16 mouse cellular contexts compared by ENCODE assay signal in genomic region chr12:78777916-78778315, GRCm38 (mm10). TPM values are rescaled to one million over a fixed set of nuclear protein-coding genes. Genes with fewer than 3 reads are reported as not detected.
DNase-seq lines count a peak whose midpoint lies in the region; ATAC-seq and TF ChIP-seq lines count a peak whose summit lies in the region.
"Had no signal": no experiment of that assay in that cellular context is flagged by ENCODE, and none has a peak within 500 bp of the region (broad histone marks: within the 10 kb centered on the region; RNA-seq: fewer than 3 reads in every experiment).

No protein-coding gene starts in this region.

- peak; percentile 19 for DNase-seq in hindbrain, embryonic 11.5 days (ENCODE audit: low spot score)
- DNase-seq in hindbrain, embryonic 10.5 days (ENCODE audit: low spot score), result no peak
- no peak for DNase-seq in CH12.LX (ENCODE audit: extremely low read depth)
- DNase-seq in embryo, embryonic 9.5 days (ENCODE audit: extremely low spot score), result peak; percentile 13
- DNase-seq in heart, adult 9 months (ENCODE audit: low spot score in 2 of 2), result no peak
- DNase-seq in urinary bladder, postnatal 25 days (ENCODE audit: low spot score), result no peak
- DNase-seq in left cerebral cortex, adult 8-10 months (ENCODE audit: low spot score in 2 of 2), result no peak
- DNase-seq: cerebellum, adult 9-10 months; heart, adult 11 months; right cerebral cortex, postnatal 14 days; thymus, adult 2 months had no signal

- no peak for TF ChIP-seq CTCF in CH12.LX (conservative IDR thresholded peaks at IDR 0.05 in 1 of 2, IDR thresholded peaks at IDR 0.05 in 1 of 2; ENCODE audit: low read depth in 2 of 2, low read length in 2 of 2)

- dilution Hi-C loops in CH12.LX (cut with MboI; ENCODE audit: extremely low pct_ligation_motif_present, extremely low pct_unique_long_range_greater_than_20kb, low sequenced_read_pairs), result no loop called here

- no peak for TF ChIP-seq EP300 in CH12.LX (IDR thresholded peaks at IDR 0.05; ENCODE audit: low read length)

- H3K4me3 ChIP-seq in hindbrain, embryonic 11.5 days (ENCODE audit: low read depth, low read length), result no peak overlapping the region
- no peak overlapping the region for H3K4me3 ChIP-seq in hindbrain, embryonic 10.5 days
- no peak overlapping the region for H3K4me3 ChIP-seq in CH12.LX (replicated peaks in 1 of 3; ENCODE audit: low read depth in 2 of 3, low read length in 2 of 3, poor library complexity in 1 of 3)
- H3K4me3 ChIP-seq in hindbrain, embryonic 16.5 days (ENCODE audit: low read length), result no peak overlapping the region
- H3K4me3 ChIP-seq: intestine, embryonic 15.5 days; layer of hippocampus, adult 2 months had no signal

- ATAC-seq in hindbrain, embryonic 11.5 days (ENCODE audit: low FRiP score), result peak; percentile 83
- ATAC-seq in hindbrain, embryonic 16.5 days, result peak; percentile 52

- H3K27me3 ChIP-seq in hindbrain, embryonic 11.5 days (ENCODE audit: control insufficient read depth, insufficient read depth, low read length), result no peaks in the 10 kb centered on the region
- no peaks in the 10 kb centered on the region for H3K27me3 ChIP-seq in hindbrain, embryonic 10.5 days (ENCODE audit: insufficient read depth, poor library complexity, severe bottlenecking)
- H3K27me3 ChIP-seq in CH12.LX (replicated peaks), result no peaks in the 10 kb centered on the region
- H3K27me3 ChIP-seq in hindbrain, embryonic 16.5 days (replicated peaks; ENCODE audit: control insufficient read depth, insufficient read depth, low read length), result no peaks in the 10 kb centered on the region
- H3K27me3 ChIP-seq: intestine, embryonic 15.5 days had no signal

- no peaks in the 10 kb centered on the region for H3K36me3 ChIP-seq in hindbrain, embryonic 11.5 days (ENCODE audit: control insufficient read depth, insufficient read depth, low read length)
- H3K36me3 ChIP-seq in hindbrain, embryonic 10.5 days, result 0 out of 2 replicates have a peak, but pooled peaks cover 8% of the 10 kb centered on the region
- peaks cover 0 to 4% of the 10 kb centered on the region in 2 experiments for H3K36me3 ChIP-seq in CH12.LX (replicated peaks in 1 of 2; ENCODE audit: control insufficient read depth in 1 of 2, insufficient read depth in 1 of 2, low read length in 1 of 2)
- no peaks in the 10 kb centered on the region for H3K36me3 ChIP-seq in hindbrain, embryonic 16.5 days (ENCODE audit: control insufficient read depth, insufficient read depth, low read length)
- H3K36me3 ChIP-seq: intestine, embryonic 15.5 days had no signal

- H3K9me3 ChIP-seq in hindbrain, embryonic 11.5 days (ENCODE audit: control insufficient read depth, low read length), result no peaks in the 10 kb centered on the region
- H3K9me3 ChIP-seq in hindbrain, embryonic 10.5 days, result no peaks in the 10 kb centered on the region
- no peaks in the 10 kb centered on the region for H3K9me3 ChIP-seq in CH12.LX (replicated peaks; ENCODE audit: low read length)
- no peaks in the 10 kb centered on the region for H3K9me3 ChIP-seq in hindbrain, embryonic 16.5 days (ENCODE audit: control insufficient read depth, low read length)
- H3K9me3 ChIP-seq: G1E; intestine, embryonic 15.5 days had no signal

- WGBS in hindbrain, embryonic 11.5 days, result 23% methylated on average over 2 of the region's 2 CpGs
- 17% methylated on average over 2 of the region's 2 CpGs for WGBS in hindbrain, embryonic 10.5 days
- 10% methylated on average over 2 of the region's 2 CpGs for WGBS in hindbrain, embryonic 16.5 days

- in situ Hi-C loops in CH12.LX (cut with MboI; ENCODE audit: low pct_ligation_motif_present, low pct_unique_long_range_greater_than_20kb, low sequenced_read_pairs), result no loop called here

- no peak overlapping the region for H3K9ac ChIP-seq in hindbrain, embryonic 11.5 days (ENCODE audit: low read depth, low read length)
- no peak overlapping the region for H3K9ac ChIP-seq in CH12.LX (ENCODE audit: insufficient read depth, low read depth)
- no peak overlapping the region for H3K9ac ChIP-seq in hindbrain, embryonic 16.5 days (ENCODE audit: low read depth, low read length)
- H3K9ac ChIP-seq: intestine, embryonic 15.5 days; liver, embryonic 14.5 days had no signal

- no peak for TF ChIP-seq POLR2A in CH12.LX (IDR thresholded peaks at IDR 0.05; ENCODE audit: low read depth, low read length)

- no peaks in the 10 kb centered on the region for H3K4me1 ChIP-seq in hindbrain, embryonic 11.5 days (replicated peaks; ENCODE audit: control insufficient read depth, insufficient read depth, low read length)
- peaks cover 30% of the 10 kb centered on the region for H3K4me1 ChIP-seq in hindbrain, embryonic 10.5 days (replicated peaks)
- H3K4me1 ChIP-seq in CH12.LX (ENCODE audit: control insufficient read depth in 1 of 2, insufficient read depth in 2 of 2), result no peaks in the 10 kb centered on the region
- no peaks in the 10 kb centered on the region for H3K4me1 ChIP-seq in hindbrain, embryonic 16.5 days (ENCODE audit: control insufficient read depth, insufficient read depth, low read depth, low read length)

- no peak for TF ChIP-seq RAD21 in CH12.LX (IDR thresholded peaks at IDR 0.05; ENCODE audit: low read depth, low read length)

- no peak overlapping the region for H3K27ac ChIP-seq in hindbrain, embryonic 11.5 days (ENCODE audit: low read depth, low read length)
- no peak overlapping the region for H3K27ac ChIP-seq in hindbrain, embryonic 10.5 days
- no peak overlapping the region for H3K27ac ChIP-seq in CH12.LX (ENCODE audit: insufficient read depth, low read depth)
- H3K27ac ChIP-seq in hindbrain, embryonic 16.5 days (ENCODE audit: low read depth, low read length), result no peak overlapping the region
- H3K27ac ChIP-seq: intestine, embryonic 15.5 days; layer of hippocampus, adult 2 months; liver, embryonic 14.5 days had no signal

- H3K79me2 ChIP-seq in CH12.LX (replicated peaks; ENCODE audit: control insufficient read depth, extremely low read depth, insufficient read depth, poor library complexity, severe bottlenecking), result 0 out of 2 replicates have a peak, but pooled peaks cover 2% of the 10 kb centered on the region

- H3K4me2 ChIP-seq in hindbrain, embryonic 11.5 days (replicated peaks; ENCODE audit: low read depth, low read length), result no peak overlapping the region
- 0 out of 2 replicates have a peak overlapping the region, but pooled peaks have one; percentile 29 for H3K4me2 ChIP-seq in CH12.LX (ENCODE audit: insufficient read depth, low read depth, poor library complexity, severe bottlenecking)
- peak overlapping the region; percentile 13 for H3K4me2 ChIP-seq in hindbrain, embryonic 16.5 days (ENCODE audit: low read length)
- H3K4me2 ChIP-seq: intestine, embryonic 15.5 days had no signal

TF ChIP-seq in CH12.LX, 34 proteins besides CTCF, POLR2A, EP300 and RAD21:
- TF ChIP-seq SMC3 (IDR thresholded peaks at IDR 0.05; ENCODE audit: low read depth, low read length), result no peak
- no peak for TF ChIP-seq MAX (IDR thresholded peaks at IDR 0.05; ENCODE audit: low read length)
- no peak for TF ChIP-seq TCF12 (IDR thresholded peaks at IDR 0.05; ENCODE audit: low read depth, low read length)
- no peak for TF ChIP-seq ZMIZ1 (IDR thresholded peaks at IDR 0.05; ENCODE audit: low read depth, low read length)
- no peak for TF ChIP-seq ZC3H11A (IDR thresholded peaks at IDR 0.05; ENCODE audit: low read depth, low read length)
- no peak for TF ChIP-seq MXI1 (IDR thresholded peaks at IDR 0.05; ENCODE audit: low read depth, low read length)
- no peak for TF ChIP-seq ZNF384 (IDR thresholded peaks at IDR 0.05; ENCODE audit: low read depth, low read length)
- no peak for TF ChIP-seq NRF1 (IDR thresholded peaks at IDR 0.05; ENCODE audit: low read depth, low read length)
- no peak for TF ChIP-seq CHD2 (IDR thresholded peaks at IDR 0.05; ENCODE audit: low read length)
- TF ChIP-seq SIN3A (IDR thresholded peaks at IDR 0.05; ENCODE audit: low read length), result no peak
- no peak for TF ChIP-seq JUN (IDR thresholded peaks at IDR 0.05; ENCODE audit: insufficient read depth, low read depth, low read length)
- TF ChIP-seq ELF1 (IDR thresholded peaks at IDR 0.05; ENCODE audit: low read depth, low read length), result no peak
- TF ChIP-seq MYC (IDR thresholded peaks at IDR 0.05; ENCODE audit: low read depth, low read length), result no peak
- TF ChIP-seq ZKSCAN1 (IDR thresholded peaks at IDR 0.05; ENCODE audit: borderline replicate concordance, low read depth, low read length), result no peak
- TF ChIP-seq MAZ (IDR thresholded peaks at IDR 0.05; ENCODE audit: low read depth, low read length), result no peak
- TF ChIP-seq POLR2AphosphoS2 (IDR thresholded peaks at IDR 0.05; ENCODE audit: low read depth, low read length), result no peak
- TF ChIP-seq USF2 (conservative IDR thresholded peaks at IDR 0.05; ENCODE audit: low read depth, low read length), result no peak
- TF ChIP-seq HCFC1 (IDR thresholded peaks at IDR 0.05; ENCODE audit: low read depth, low read length), result no peak
- TF ChIP-seq NELFE (IDR thresholded peaks at IDR 0.05; ENCODE audit: low read depth, low read length), result no peak

RNA-seq across cellular contexts. Expression of gene Mpp5, which starts 29.2 kb away (rescaled TPM):
- 26.9 and 32.3 TPM in 2 replicates for polyA plus RNA-seq in hindbrain, embryonic 11.5 days (2014; fragmentation: Nextera tagmentation; extraction: Ambion mirVana)
- polyA plus RNA-seq in hindbrain, embryonic 10.5 days (2016; fragmentation: Nextera tagmentation; extraction: Ambion mirVana), result 15.4 and 29.7 TPM in 2 replicates
- total RNA-seq in CH12.LX (2012; rRNA removed) (9.9 and 10.3 TPM in 2 replicates), CH12.LX (2014; rRNA removed) (14.2 and 17.1 TPM in 2 replicates)
- 11.0 and 13.6 TPM in 2 replicates for polyA plus RNA-seq in CH12.LX (2012; ENCODE audit: insufficient read length, low read depth)
- polyA plus RNA-seq in hindbrain, embryonic 16.5 days (2015; fragmentation: Nextera tagmentation; extraction: Ambion mirVana), result 15.5 and 15.9 TPM in 2 replicates
- 10 to 100 TPM; 24.5 to 29.2 (median 27.1) TPM for total RNA-seq in left cerebral cortex, adult 8-10 months (2022)

Comparison
In these comparisons a context has a peak if more than half of its experiments do, and no peak if none do; other contexts are left out.
1. DNase-seq: peak in hindbrain, embryonic 11.5 days (single experiment) and embryo, embryonic 9.5 days (single experiment); none in hindbrain, embryonic 10.5 days (single experiment), CH12.LX (single experiment), heart, adult 9 months (0 of 2), urinary bladder, postnatal 25 days (single experiment) and left cerebral cortex, adult 8-10 months (0 of 2).